Mouse (Mus musculus): ENCODE data around the gene Xaf1.

DNA sequence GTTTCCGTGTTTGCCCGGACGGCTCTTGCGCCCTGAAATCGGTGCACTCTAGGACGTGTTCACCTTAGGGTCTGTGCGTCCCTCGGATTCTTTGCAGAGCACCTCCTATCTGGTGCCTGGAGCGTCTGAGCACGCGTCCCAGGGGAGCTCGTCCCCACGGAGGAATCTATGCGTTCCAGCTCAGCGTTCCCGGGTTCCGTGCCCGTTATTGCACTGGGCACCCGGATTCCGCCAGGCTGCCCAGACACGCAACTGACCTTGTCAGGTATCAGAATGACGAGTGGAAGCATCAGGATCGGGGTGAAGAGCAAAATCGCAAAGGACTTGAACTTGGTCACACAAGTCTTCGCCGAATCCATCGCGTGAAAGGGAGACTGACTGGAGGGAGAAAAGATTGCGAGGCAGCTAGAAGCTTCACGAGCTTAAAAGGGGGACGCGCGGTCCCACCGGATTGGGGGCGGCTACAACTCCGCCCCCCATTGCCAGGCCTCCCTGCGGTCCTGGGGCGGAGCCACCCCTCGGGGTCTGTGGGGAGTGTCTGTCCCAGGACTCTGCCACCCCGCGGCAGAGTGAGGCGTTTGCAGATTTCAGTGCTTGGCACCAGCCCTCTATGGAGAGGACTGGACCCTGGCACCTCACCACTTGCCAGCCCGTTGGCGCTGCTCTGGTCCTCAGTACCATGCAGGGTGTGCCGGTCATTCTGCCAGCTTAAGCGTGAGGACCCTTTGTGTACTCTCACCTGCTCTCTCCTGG is 35.0 kb upstream of the Xaf1 start:
- no peak for TF ChIP-seq POLR2A (IDR thresholded peaks at IDR 0.05; ENCODE audit: insufficient read length, low read depth)
- TF ChIP-seq E2F4 (IDR thresholded peaks at IDR 0.05; ENCODE audit: insufficient read depth), result no peak
- TF ChIP-seq MYOD1 (IDR thresholded peaks at IDR 0.05; ENCODE audit: control insufficient read depth in 1 of 3, insufficient read length in 2 of 3, low read depth in 2 of 3), result no peak
- TF ChIP-seq USF1 (IDR thresholded peaks at IDR 0.05; ENCODE audit: low read depth), result no peak
